Mouse (Mus musculus): ENCODE results near the gene Zfyve19. TPM values are rescaled to one million over a fixed set of nuclear protein-coding genes. Genes with fewer than 3 reads are reported as not detected.

Zfyve19 gene
- polyA plus RNA-seq, 1 experiment from 2014 or later, result 29.5 TPM

- peak overlapping the region; percentile 33; the same call in 1 of the 2 replicates for H3K9ac ChIP-seq
- H3K4me2 ChIP-seq, result no peak overlapping the region
- H3K4me3 ChIP-seq, result no peak overlapping the region
- no peaks in the 10 kb centered on the region for H3K27me3 ChIP-seq (replicated peaks)
- 45% methylated on average over 4 of the region's 4 CpGs for WGBS
- no peaks in the 10 kb centered on the region for H3K36me3 ChIP-seq
- H3K9me3 ChIP-seq, result no peaks in the 10 kb centered on the region
- H3K27ac ChIP-seq (replicated peaks), result no peak overlapping the region
- peaks cover 11% of the 10 kb centered on the region; the same call in 1 of the 2 replicates for H3K4me1 ChIP-seq
- no peak for ATAC-seq (ENCODE audit: extremely low read depth, insufficient number of reproducible peaks, low FRiP score, low TSS enrichment)
These were observed 11.9 kb upstream of the Zfyve19 start for GRCm38 (mm10) chr2:119196316-119197108.

DNA sequence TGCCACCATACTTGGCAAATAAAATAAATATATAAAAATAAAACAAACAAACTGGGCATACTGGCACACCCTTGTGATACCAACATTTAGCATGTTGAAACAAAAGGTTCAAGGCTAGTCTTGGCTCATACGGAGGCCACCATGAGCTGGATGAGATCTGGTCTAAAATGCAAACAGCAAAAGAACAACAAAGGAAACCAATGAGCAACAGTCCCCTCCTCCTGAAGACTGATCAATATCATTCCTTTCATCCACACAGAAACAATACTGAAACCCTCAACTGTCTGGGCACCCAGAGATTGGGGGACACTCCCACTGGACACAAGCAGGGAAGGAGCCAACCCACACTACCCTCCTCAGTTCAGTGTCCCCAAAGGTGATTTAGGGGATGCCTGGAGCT, 10.9 kb upstream of the Zfyve19 start:
- H3K4me3 ChIP-seq, result no peak overlapping the region
- WGBS, result 60% methylated on average over 1 of the region's 1 CpGs
- peaks cover 11% of the 10 kb centered on the region; the same call in 1 of the 2 replicates for H3K4me1 ChIP-seq
- H3K4me2 ChIP-seq, result no peak overlapping the region
- H3K27ac ChIP-seq (replicated peaks), result no peak overlapping the region
- no peaks in the 10 kb centered on the region for H3K27me3 ChIP-seq (replicated peaks)
- ATAC-seq (ENCODE audit: extremely low read depth, insufficient number of reproducible peaks, low FRiP score, low TSS enrichment), result no peak
- H3K9ac ChIP-seq, result no peak overlapping the region
- H3K9me3 ChIP-seq, result no peaks in the 10 kb centered on the region
- H3K36me3 ChIP-seq, result no peaks in the 10 kb centered on the region

DNA sequence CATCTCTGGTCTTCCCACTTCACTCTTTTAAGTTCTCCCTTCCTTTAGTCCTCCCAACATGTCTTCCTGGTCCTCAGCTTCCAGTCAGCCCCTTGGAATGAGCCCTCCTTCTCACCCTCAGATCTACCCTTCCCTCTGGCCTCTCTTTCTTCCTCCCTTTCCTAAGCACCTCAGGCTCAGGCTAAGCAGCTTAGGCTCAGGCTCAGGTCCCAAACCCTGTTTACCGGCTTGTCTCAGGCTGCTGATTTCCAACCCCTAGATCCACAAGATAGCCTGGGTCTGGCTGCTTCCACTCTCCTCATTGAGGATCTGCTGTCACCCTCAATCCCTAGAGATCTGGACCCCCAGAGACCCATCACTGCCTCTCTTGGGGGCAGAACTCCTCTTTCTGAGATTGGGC, 10.4 kb upstream of the Zfyve19 start:
- no peak for ATAC-seq (ENCODE audit: extremely low read depth, insufficient number of reproducible peaks, low FRiP score, low TSS enrichment)
- Histone ChIP-seq H3K4me3 (no peak overlapping the region), H3K36me3 (no peaks in the 10 kb centered on the region), H3K27ac (replicated peaks) (no peak overlapping the region), H3K4me2 (no peak overlapping the region), H3K9me3 (no peaks in the 10 kb centered on the region), H3K27me3 (replicated peaks) (no peaks in the 10 kb centered on the region), H3K4me1 (peaks cover 16% of the 10 kb centered on the region), H3K9ac (no peak overlapping the region)
- WGBS, result 19% methylated on average over 1 of the region's 1 CpGs

DNA sequence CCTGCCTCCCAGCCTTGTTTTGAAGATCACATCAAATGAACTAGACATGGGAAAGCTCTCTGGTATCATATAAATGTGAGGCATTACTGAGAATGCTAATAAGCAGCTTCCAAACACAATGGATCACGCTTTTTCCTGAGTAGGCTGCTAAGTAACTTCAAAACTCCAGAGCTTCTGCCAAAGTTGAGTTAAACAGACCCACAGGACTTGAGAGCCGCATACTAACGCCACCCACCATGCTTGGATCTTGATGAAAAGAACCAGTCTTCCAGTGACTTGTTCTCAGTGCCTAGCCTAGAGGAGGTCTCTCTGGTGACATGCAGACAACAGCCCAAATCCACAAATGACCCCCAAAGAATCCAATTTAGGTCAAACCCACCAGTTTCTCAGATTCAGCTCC, 9.5 kb upstream of the Zfyve19 start:
- Histone ChIP-seq H3K9me3 (no peaks in the 10 kb centered on the region), H3K27ac (replicated peaks) (no peak overlapping the region), H3K27me3 (replicated peaks) (no peaks in the 10 kb centered on the region), H3K4me2 (no peak overlapping the region), H3K4me3 (no peak overlapping the region), H3K9ac (no peak overlapping the region), H3K4me1 (peaks cover 21% of the 10 kb centered on the region), H3K36me3 (no peaks in the 10 kb centered on the region)
- WGBS, result 61% methylated on average over 3 of the region's 3 CpGs
- no peak for ATAC-seq (ENCODE audit: extremely low read depth, insufficient number of reproducible peaks, low FRiP score, low TSS enrichment)

DNA sequence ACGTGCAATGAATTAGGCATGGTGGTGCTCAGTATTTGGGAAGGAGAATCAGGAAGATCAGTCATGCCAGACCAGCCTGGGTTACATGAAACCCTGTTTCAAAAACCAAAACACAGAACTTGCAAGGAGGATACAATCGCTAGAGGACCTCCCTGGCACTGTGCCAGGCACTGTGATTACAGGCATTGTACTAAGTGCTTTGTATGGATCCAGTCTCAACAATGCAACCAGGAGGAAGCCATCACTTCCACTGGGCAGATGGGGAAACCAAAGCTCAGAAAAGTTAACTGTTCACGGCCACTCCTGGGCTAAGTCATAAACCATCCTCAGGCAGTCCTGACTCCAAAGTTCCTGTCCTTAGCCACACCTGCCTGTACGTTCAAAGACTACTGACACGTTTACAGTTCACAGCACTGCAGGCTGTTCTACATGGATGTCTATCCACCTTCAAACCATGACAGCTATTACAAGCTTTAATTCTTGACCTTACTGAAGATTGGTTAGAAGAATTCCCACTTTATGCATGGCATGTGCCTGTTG, 5.4 kb upstream of the Zfyve19 start:
- WGBS, result 49% methylated on average over 5 of the region's 5 CpGs
- Histone ChIP-seq H3K4me1 (peaks cover 17% of the 10 kb centered on the region), H3K9me3 (no peaks in the 10 kb centered on the region), H3K4me2 (no peak overlapping the region), H3K36me3 (no peaks in the 10 kb centered on the region), H3K9ac (no peak overlapping the region), H3K27me3 (replicated peaks) (no peaks in the 10 kb centered on the region), H3K27ac (replicated peaks) (no peak overlapping the region), H3K4me3 (no peak overlapping the region)
- no peak for ATAC-seq (ENCODE audit: extremely low read depth, insufficient number of reproducible peaks, low FRiP score, low TSS enrichment)

GRCm38 (mm10) chr2:119203871-119204460, 4.5 kb upstream of the Zfyve19 start:
- Histone ChIP-seq H3K4me3 (no peak overlapping the region), H3K4me2 (no peak overlapping the region), H3K27me3 (replicated peaks) (no peaks in the 10 kb centered on the region), H3K36me3 (no peaks in the 10 kb centered on the region), H3K9ac (no peak overlapping the region), H3K27ac (replicated peaks) (no peak overlapping the region), H3K9me3 (no peaks in the 10 kb centered on the region), H3K4me1 (peaks cover 18% of the 10 kb centered on the region)
- WGBS, result 69% methylated on average over 4 of the region's 4 CpGs
- ATAC-seq (ENCODE audit: extremely low read depth, insufficient number of reproducible peaks, low FRiP score, low TSS enrichment), result no peak

DNA sequence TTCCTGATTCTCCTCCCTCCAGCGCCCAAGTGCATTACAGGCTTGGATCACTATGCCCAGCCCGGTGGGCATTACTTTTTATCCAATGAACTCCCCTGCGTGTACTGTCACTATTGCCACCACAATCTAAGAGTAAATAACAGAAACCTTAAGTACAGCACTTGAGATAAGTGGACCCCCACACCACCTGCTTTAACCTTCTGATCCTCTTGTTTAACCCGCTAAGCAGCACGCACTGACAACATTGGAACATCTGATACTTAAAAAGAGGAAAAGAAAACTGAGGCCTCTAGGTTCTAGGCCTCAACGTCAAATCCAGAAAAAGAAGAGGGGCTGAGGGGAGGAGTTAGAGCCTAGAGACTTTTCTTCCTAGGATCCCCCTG, 465 bp upstream of the Zfyve19 start:
- Histone ChIP-seq H3K27ac (replicated peaks) (peak overlapping the region; percentile 91), H3K4me1 (peaks cover 24% of the 10 kb centered on the region), H3K4me2 (peak overlapping the region; percentile 81), H3K9me3 (no peaks in the 10 kb centered on the region), H3K36me3 (peaks cover 27% of the 10 kb centered on the region), H3K27me3 (replicated peaks) (no peaks in the 10 kb centered on the region), H3K4me3 (peak overlapping the region; percentile 85), H3K9ac (peak overlapping the region; percentile 90)
- WGBS, result 20% methylated on average over 6 of the region's 6 CpGs
- no peak for ATAC-seq (ENCODE audit: extremely low read depth, insufficient number of reproducible peaks, low FRiP score, low TSS enrichment)

DNA sequence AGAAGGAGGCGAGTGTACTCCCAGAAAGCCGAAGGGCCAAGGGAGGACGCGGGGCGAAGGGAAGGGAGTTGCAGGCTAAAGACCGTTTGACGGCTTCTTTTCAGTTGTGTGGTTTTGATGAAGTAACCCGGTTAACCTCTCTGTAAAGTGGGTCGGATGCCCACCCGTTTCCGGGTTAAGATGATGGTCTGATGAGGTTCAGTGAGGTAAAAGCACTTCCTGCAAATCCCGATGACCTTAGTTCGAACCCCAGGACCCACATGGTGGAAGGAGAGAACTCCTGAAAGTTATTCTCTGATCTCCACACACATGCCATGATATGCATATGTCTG, 725 bp downstream of the Zfyve19 start:
- ATAC-seq (ENCODE audit: extremely low read depth, insufficient number of reproducible peaks, low FRiP score, low TSS enrichment), result no peak
- Histone ChIP-seq H3K4me2 (peak overlapping the region; percentile 81), H3K4me1 (peaks cover 18% of the 10 kb centered on the region), H3K4me3 (peak overlapping the region; percentile 85), H3K27me3 (replicated peaks) (no peaks in the 10 kb centered on the region), H3K9me3 (no peaks in the 10 kb centered on the region), H3K27ac (replicated peaks) (peak overlapping the region; percentile 91), H3K36me3 (peaks cover 38% of the 10 kb centered on the region), H3K9ac (peak overlapping the region; percentile 90)
- under 1% methylated on average over 13 of the region's 13 CpGs for WGBS

GRCm38 (mm10) chr2:119229775-119230704, 21.6 kb downstream of the Zfyve19 start, which contains the start of gene Ppp1r14d:
TSS of gene Ppp1r14d (minus strand) at chr2:119229906.
- Histone ChIP-seq H3K4me2 (no peak within 1 kb of the TSS), H3K4me1 (no peaks in the 10 kb centered on the region), H3K27ac (replicated peaks) (no peak within 1 kb of the TSS), H3K9me3 (no peaks in the 10 kb centered on the region), H3K4me3 (no peak within 1 kb of the TSS), H3K27me3 (replicated peaks) (peaks cover 33% of the 10 kb centered on the region), H3K36me3 (no peaks in the 10 kb centered on the region), H3K9ac (no peak within 1 kb of the TSS)
- ATAC-seq (ENCODE audit: extremely low read depth, insufficient number of reproducible peaks, low FRiP score, low TSS enrichment), result no peak; the same call in 1 of the 2 replicates
- WGBS, result 64% methylated on average over 6 of the region's 6 CpGs

GRCm38 (mm10) chr2:119236682-119237209, 28.3 kb downstream of the Zfyve19 start:
- no peaks in the 10 kb centered on the region for H3K36me3 ChIP-seq
- ATAC-seq (ENCODE audit: extremely low read depth, insufficient number of reproducible peaks, low FRiP score, low TSS enrichment), result no peak
- peak overlapping the region; percentile 66 for H3K9ac ChIP-seq
- H3K4me1 ChIP-seq, result peaks cover 13% of the 10 kb centered on the region
- WGBS, result 9% methylated on average over 25 of the region's 25 CpGs
- H3K4me2 ChIP-seq, result peak overlapping the region; percentile 84
- no peak overlapping the region for H3K27ac ChIP-seq (replicated peaks)
- no peaks in the 10 kb centered on the region for H3K9me3 ChIP-seq
- H3K4me3 ChIP-seq, result peak overlapping the region; percentile 62
- H3K27me3 ChIP-seq (replicated peaks), result peaks cover 88% of the 10 kb centered on the region
